Mouse (Mus musculus) cortical plate, adult 2 months (tissue): ENCODE results near the gene Olfr628.

Experiments used
- CTCF ChIP-seq: fragments of 200-500 bp; IDR thresholded peaks from 2 replicates; pipeline ENCODE4 v1.5.1; 2011; ENCODE audit warnings: mild to moderate bottlenecking, control low read depth, low read length; ENCODE audit not compliant: insufficient read depth; ENCODE audit errors: extremely low read depth
- POLR2A ChIP-seq: fragments of 200-500 bp; IDR thresholded peaks from 2 replicates; pipeline ENCODE4 v1.6.1; 2011; ENCODE audit warnings: mild to moderate bottlenecking, low read length, control low read depth; ENCODE audit not compliant: insufficient read depth; ENCODE audit errors: extremely low read depth

DNA sequence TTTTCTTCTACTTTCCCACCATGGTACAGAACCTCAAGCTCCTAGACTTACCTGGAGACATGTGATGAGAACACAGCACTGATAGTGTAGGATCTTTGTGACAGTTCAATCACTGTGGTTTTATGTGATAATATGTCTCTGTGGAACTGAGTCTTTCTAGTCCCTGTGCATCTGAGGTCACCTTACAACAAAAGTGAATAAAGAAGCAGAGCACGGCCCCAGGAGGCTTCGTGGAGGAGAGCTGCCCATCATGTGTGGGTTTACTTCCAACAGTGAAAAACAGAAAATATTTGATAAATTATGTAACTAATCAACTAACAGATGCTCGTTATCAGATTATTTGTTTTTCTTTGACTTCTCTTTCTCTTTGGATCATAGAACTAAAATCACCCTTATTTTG lies 49.4 kb downstream of the Olfr628 start, which contains the start of gene Olfr68:
- TF ChIP-seq CTCF (no peak), POLR2A (no peak)
